Comparison of ENCODE assay signal across 10 mouse cellular contexts in the genomic region with DNA sequence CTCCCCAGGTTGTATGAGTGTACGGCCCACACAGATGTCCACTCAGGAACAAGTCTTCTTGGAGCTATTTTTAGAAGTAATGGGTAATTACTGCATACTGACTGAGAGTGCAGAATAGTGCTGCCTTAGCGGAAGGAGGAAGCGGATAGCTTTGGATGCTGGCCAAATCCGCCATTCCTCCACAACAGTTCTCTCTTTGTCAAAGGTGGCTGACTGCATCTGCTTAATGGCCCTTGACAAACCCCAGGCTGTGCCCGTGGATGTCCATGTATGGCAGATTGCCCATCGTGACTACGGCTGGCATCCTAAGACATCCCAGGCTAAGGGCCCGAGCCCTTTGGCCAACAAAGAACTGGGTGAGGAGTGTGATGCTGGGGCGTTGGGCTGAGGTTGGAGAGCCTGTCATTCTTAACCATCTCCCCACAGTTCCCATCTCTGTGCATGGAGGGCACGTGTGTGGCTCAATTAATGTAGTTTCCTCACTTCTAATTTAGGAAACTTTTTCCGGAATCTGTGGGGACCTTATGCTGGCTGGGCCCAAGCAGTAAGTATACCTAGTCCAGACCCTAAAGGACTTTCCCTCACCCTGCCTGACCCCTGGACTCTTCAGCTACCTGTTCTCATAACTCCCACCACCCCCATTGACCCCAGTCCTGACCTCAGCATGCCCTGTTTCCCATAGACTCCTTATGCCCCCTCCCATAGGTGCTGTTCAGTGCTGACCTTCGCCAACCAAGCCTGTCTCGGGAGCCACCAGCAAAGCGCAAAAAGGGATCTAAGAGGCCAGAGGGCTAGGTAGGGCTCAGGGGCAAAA. TPM values are rescaled to one million over a fixed set of nuclear protein-coding genes. Genes with fewer than 3 reads are reported as not detected.
DNase-seq lines count a peak whose midpoint lies in the region; ATAC-seq and TF ChIP-seq lines count a peak whose summit lies in the region.
"Had no signal": no experiment of that assay in that cellular context is flagged by ENCODE, and none has a peak within 500 bp of the region (broad histone marks: within the 10 kb centered on the region; RNA-seq: fewer than 3 reads in every experiment).

No protein-coding gene starts in this region.

- DNase-seq in gastrocnemius, postnatal 10 days, result peak; percentile 63
- DNase-seq in gastrocnemius, postnatal 25 days, result no peak
- peak; percentile 37 for DNase-seq in brain, embryonic 18.5 days (ENCODE audit: low read depth, low spot score)
- peak; percentile 70 for DNase-seq in heart, postnatal 0 days (ENCODE audit: low spot score)
- peak; percentile 89 to 90 for DNase-seq in kidney, postnatal 36 days
- peak; percentile 69 to 76 for DNase-seq in lung, postnatal 4 days
- DNase-seq in testis, postnatal 14 days (ENCODE audit: low spot score), result peak; percentile 68
- DNase-seq in natural killer cell, adult 2 months (ENCODE audit: low spot score in 2 of 2), result no peak

- peak overlapping the region; percentile 81 for H3K27ac ChIP-seq in heart, postnatal 0 days (ENCODE audit: low read depth)

- no peak overlapping the region for H3K4me3 ChIP-seq in heart, postnatal 0 days (ENCODE audit: low read depth, low read length)
- H3K4me3 ChIP-seq: erythroblast, embryonic 14.5 days; myocyte had no signal

- H3K4me2 ChIP-seq in heart, postnatal 0 days (ENCODE audit: low read depth, low read length), result peak overlapping the region; percentile 30

- no peak for TF ChIP-seq CTCF in heart, postnatal 0 days (IDR thresholded peaks at IDR 0.05; ENCODE audit: low read depth)

- H3K9ac ChIP-seq in heart, postnatal 0 days (replicated peaks; ENCODE audit: low read depth, low read length), result no peak overlapping the region

- H3K4me1 ChIP-seq in heart, postnatal 0 days (ENCODE audit: control insufficient read depth, insufficient read depth), result peaks cover 16% of the 10 kb centered on the region; the same call in 1 of the 2 replicates

- no peaks in the 10 kb centered on the region for H3K9me3 ChIP-seq in heart, postnatal 0 days (replicated peaks; ENCODE audit: control insufficient read depth, low read length)

- 33% methylated on average over 14 of the region's 14 CpGs for WGBS in heart, postnatal 0 days

- TF ChIP-seq EP300 in heart, postnatal 0 days (IDR thresholded peaks at IDR 0.05; ENCODE audit: low read depth), result no peak

- H3K27me3 ChIP-seq in heart, postnatal 0 days (ENCODE audit: control insufficient read depth, insufficient read depth, low read length), result no peaks in the 10 kb centered on the region

- peaks cover 44% of the 10 kb centered on the region for H3K36me3 ChIP-seq in heart, postnatal 0 days (replicated peaks; ENCODE audit: control insufficient read depth, insufficient read depth, low read length)

- ATAC-seq in heart, postnatal 0 days (ENCODE audit: insufficient read depth, low read depth), result peak; percentile 46

RNA-seq across cellular contexts. Expression of a gene that starts 6.6 kb away (rescaled TPM):
- total RNA-seq in gastrocnemius, postnatal 10 days (2021), result 1 to 10 TPM; 8.1 to 8.2 TPM
- 1 to 10 TPM; 4.0 to 6.0 TPM for total RNA-seq in gastrocnemius, postnatal 25 days (2021)
- total RNA-seq in heart, postnatal 0 days (2014; rRNA removed; ENCODE audit: low replicate concordance), result 8.0 and 12.6 TPM in 2 replicates
- polyA plus RNA-seq in heart, postnatal 0 days (2015; fragmentation: Nextera tagmentation; extraction: Ambion mirVana), result 6.4 and 7.0 TPM in 2 replicates

RNA-seq across cellular contexts. Expression of a gene that starts 10.4 kb away (rescaled TPM):
- total RNA-seq in gastrocnemius, postnatal 10 days (2021), result 10 to 100 TPM; 35.9 to 44.2 TPM
- total RNA-seq in gastrocnemius, postnatal 25 days (2021), result 10 to 100 TPM; 29.7 to 36.4 TPM
- 105 and 115 TPM in 2 replicates for total RNA-seq in heart, postnatal 0 days (2014; rRNA removed; ENCODE audit: low replicate concordance)
- polyA plus RNA-seq in heart, postnatal 0 days (2015; fragmentation: Nextera tagmentation; extraction: Ambion mirVana), result 94.5 and 98.4 TPM in 2 replicates

RNA-seq across cellular contexts. Expression of a gene that starts 26.4 kb away (rescaled TPM):
- total RNA-seq in gastrocnemius, postnatal 10 days (2021), result 10 to 100 TPM; 13.7 to 18.2 TPM
- total RNA-seq in gastrocnemius, postnatal 25 days (2021), result 1 to 10 TPM; 7.8 to 8.3 TPM
- total RNA-seq in heart, postnatal 0 days (2014; rRNA removed; ENCODE audit: low replicate concordance), result 15.2 and 16.8 TPM in 2 replicates
- 5.1 and 6.4 TPM in 2 replicates for polyA plus RNA-seq in heart, postnatal 0 days (2015; fragmentation: Nextera tagmentation; extraction: Ambion mirVana)

RNA-seq across cellular contexts. Expression of a gene that starts 44.3 kb away (rescaled TPM):
- total RNA-seq in gastrocnemius, postnatal 10 days (2021), result 10 to 100 TPM; 18.8 to 21.7 TPM
- total RNA-seq in gastrocnemius, postnatal 25 days (2021), result 10 to 100 TPM; 14.0 to 14.4 TPM
- 11.6 and 45.1 TPM in 2 replicates for total RNA-seq in heart, postnatal 0 days (2014; rRNA removed; ENCODE audit: low replicate concordance)
- polyA plus RNA-seq in heart, postnatal 0 days (2015; fragmentation: Nextera tagmentation; extraction: Ambion mirVana), result 28.9 and 30.2 TPM in 2 replicates

RNA-seq across cellular contexts. Expression of a gene that starts 44.6 kb away (rescaled TPM):
- 10 to 100 TPM; 86.3 to 94.5 TPM for total RNA-seq in gastrocnemius, postnatal 10 days (2021)
- total RNA-seq in gastrocnemius, postnatal 25 days (2021), result 10 to 100 TPM; 48.4 to 55.3 TPM
- total RNA-seq in heart, postnatal 0 days (2014; rRNA removed; ENCODE audit: low replicate concordance), result 129 and 146 TPM in 2 replicates
- 201 and 203 TPM in 2 replicates for polyA plus RNA-seq in heart, postnatal 0 days (2015; fragmentation: Nextera tagmentation; extraction: Ambion mirVana)

Comparison
In these comparisons a context has a peak if more than half of its experiments do, and no peak if none do; other contexts are left out.
1. DNase-seq: peak in gastrocnemius, postnatal 10 days (single experiment), brain, embryonic 18.5 days (single experiment), heart, postnatal 0 days (single experiment), kidney, postnatal 36 days (2 of 2), lung, postnatal 4 days (2 of 2) and testis, postnatal 14 days (single experiment); none in gastrocnemius, postnatal 25 days (single experiment) and natural killer cell, adult 2 months (0 of 2).